Mouse (Mus musculus): ENCODE data around the gene Wdr70.

The Wdr70 gene

GRCm38 (mm10) chr15:7825530-7825929 is 273.5 kb downstream of the Wdr70 start:
- TF ChIP-seq POU5F1 (IDR thresholded peaks at IDR 0.05; ENCODE audit: borderline replicate concordance, low read length) (no peak), CTCF (conservative IDR thresholded peaks at IDR 0.05; ENCODE audit: low read length) (no peak), NANOG (IDR thresholded peaks at IDR 0.05; ENCODE audit: borderline replicate concordance, low read length) (no peak)
- Histone ChIP-seq H3K4me1 (replicated peaks; ENCODE audit: low read depth, low read length) (no peaks in the 10 kb centered on the region), H3K4me3 (replicated peaks; ENCODE audit: low read length) (no peak overlapping the region), H3K36me3 (ENCODE audit: insufficient read depth, low read length) (no peaks in the 10 kb centered on the region), H3K9me3 (ENCODE audit: low read length) (no peaks in the 10 kb centered on the region), H3K27me3 (ENCODE audit: insufficient read depth, low read length) (peaks cover 7% of the 10 kb centered on the region)

- no peak for TF ChIP-seq CTCF (conservative IDR thresholded peaks at IDR 0.05; ENCODE audit: low read length)
- TF ChIP-seq NANOG (IDR thresholded peaks at IDR 0.05; ENCODE audit: borderline replicate concordance, low read length): no peak
- TF ChIP-seq POU5F1 (IDR thresholded peaks at IDR 0.05; ENCODE audit: borderline replicate concordance, low read length): no peak
- Histone ChIP-seq H3K4me1 (replicated peaks; ENCODE audit: low read depth, low read length) (no peaks in the 10 kb centered on the region), H3K9me3 (ENCODE audit: low read length) (no peaks in the 10 kb centered on the region), H3K4me3 (replicated peaks; ENCODE audit: low read length) (no peak overlapping the region), H3K27me3 (ENCODE audit: insufficient read depth, low read length) (peaks cover 20% of the 10 kb centered on the region), H3K36me3 (ENCODE audit: insufficient read depth, low read length) (no peaks in the 10 kb centered on the region)
Observed at GRCm38 (mm10) chr15:7823886-7824285, 275.1 kb downstream of the Wdr70 start.

All from E14TG2a.4 (cell line).